Mouse (Mus musculus): Measurements from ENCODE around the gene Dnase2b.

- TF ChIP-seq EP300 (IDR thresholded peaks at IDR 0.05; ENCODE audit: low read depth) (no peak), CTCF (IDR thresholded peaks at IDR 0.05; ENCODE audit: low read depth) (no peak)
Observed at GRCm38 (mm10) chr3:146554816-146555215, 60.6 kb downstream of the Dnase2b start.

Data from heart, postnatal 0 days (tissue).